Mouse (Mus musculus): ENCODE data around the gene Msi1.
"Not testable (repeated sequence)": the region's sequence is repeated elsewhere in the genome, so short reads cannot be mapped to it uniquely, and the experiment has no call there.

Gene Msi1

GRCm38 (mm10) chr5:115490638-115491000 is 61.2 kb downstream of the Msi1 start:
- DNase-seq: no peak

- no peak for DNase-seq
These were observed 61.7 kb downstream of the Msi1 start for GRCm38 (mm10) chr5:115491076-115491475.

- DNase-seq: peak; percentile 51
These were observed 62.4 kb downstream of the Msi1 start for GRCm38 (mm10) chr5:115491771-115492322.

GRCm38 (mm10) chr5:115492711-115493335 is 63.4 kb downstream of the Msi1 start:
- DNase-seq: no peak

GRCm38 (mm10) chr5:115493441-115493840 is 64.0 kb downstream of the Msi1 start:
- no peak for DNase-seq

- not testable (repeated sequence) for DNase-seq
These were observed 66.2 kb downstream of the Msi1 start for GRCm38 (mm10) chr5:115495618-115496017.

- peak; percentile 58 for DNase-seq
These were observed 67.6 kb downstream of the Msi1 start for GRCm38 (mm10) chr5:115497033-115497432.

- DNase-seq: no peak
These were observed 69.2 kb downstream of the Msi1 start for GRCm38 (mm10) chr5:115498307-115499240.

- no peak for DNase-seq
These were observed 71.1 kb downstream of the Msi1 start for GRCm38 (mm10) chr5:115500383-115500935.

- no peak for DNase-seq
These were observed 73.6 kb downstream of the Msi1 start for GRCm38 (mm10) chr5:115503035-115503434.

All from right cerebral cortex, adult 18-20 months (tissue).